Mouse (Mus musculus): ENCODE results near the gene Myo18a.

The Myo18a gene

GRCm38 (mm10) chr11:77800491-77800868 lies 37.4 kb downstream of the Myo18a start:
- DNase-seq, result no peak

GRCm38 (mm10) chr11:77800869-77801701 lies 38.0 kb downstream of the Myo18a start:
- peak; percentile 82 for DNase-seq

- DNase-seq, result peak; percentile 51
Measured at GRCm38 (mm10) chr11:77802341-77802865, 39.4 kb downstream of the Myo18a start.

- no peak for DNase-seq
Measured at GRCm38 (mm10) chr11:77806218-77806617, 43.2 kb downstream of the Myo18a start.

GRCm38 (mm10) chr11:77806855-77807254 lies 43.8 kb downstream of the Myo18a start:
- DNase-seq, result no peak

- DNase-seq, result no peak
Measured at GRCm38 (mm10) chr11:77808051-77808465, 45.0 kb downstream of the Myo18a start.

- DNase-seq, result no peak
Measured at GRCm38 (mm10) chr11:77809215-77809614, 46.2 kb downstream of the Myo18a start.

- DNase-seq, result no peak
Measured at GRCm38 (mm10) chr11:77810018-77810417, 47.0 kb downstream of the Myo18a start.

- DNase-seq, result no peak
Measured at GRCm38 (mm10) chr11:77813969-77814368, 50.9 kb downstream of the Myo18a start.

- peak; percentile 67 for DNase-seq
Measured at GRCm38 (mm10) chr11:77816003-77816402, 53.0 kb downstream of the Myo18a start.

GRCm38 (mm10) chr11:77821648-77822047 lies 58.6 kb downstream of the Myo18a start:
- peak; percentile 64 for DNase-seq

GRCm38 (mm10) chr11:77822781-77823180 lies 59.7 kb downstream of the Myo18a start:
- peak; percentile 68 for DNase-seq

GRCm38 (mm10) chr11:77825853-77826252 lies 62.8 kb downstream of the Myo18a start:
- DNase-seq, result peak; percentile 64

GRCm38 (mm10) chr11:77826311-77826710 lies 63.3 kb downstream of the Myo18a start:
- DNase-seq, result no peak

GRCm38 (mm10) chr11:77827241-77827995 lies 64.4 kb downstream of the Myo18a start:
- peak; percentile 75 for DNase-seq

- DNase-seq, result no peak
Measured at GRCm38 (mm10) chr11:77828163-77828562, 65.1 kb downstream of the Myo18a start.

- no peak for DNase-seq
Measured at GRCm38 (mm10) chr11:77829043-77829841, 66.2 kb downstream of the Myo18a start.

GRCm38 (mm10) chr11:77830875-77831274 lies 67.8 kb downstream of the Myo18a start:
- no peak for DNase-seq

- DNase-seq, result no peak
Measured at GRCm38 (mm10) chr11:77832541-77832940, 69.5 kb downstream of the Myo18a start.

- no peak for DNase-seq
Measured at GRCm38 (mm10) chr11:77835109-77835508, 72.1 kb downstream of the Myo18a start.

GRCm38 (mm10) chr11:77836290-77836689 lies 73.2 kb downstream of the Myo18a start:
- DNase-seq, result no peak

GRCm38 (mm10) chr11:77836751-77837150 lies 73.7 kb downstream of the Myo18a start:
- DNase-seq, result no peak

GRCm38 (mm10) chr11:77837856-77838255 lies 74.8 kb downstream of the Myo18a start:
- no peak for DNase-seq

Measured in liver (tissue).